Mouse (Mus musculus) cortical plate, adult 2 months (tissue): ENCODE measurements around the gene Tuba4a.

Source experiments
- CTCF ChIP-seq: fragments of 200-500 bp; IDR thresholded peaks from 2 replicates; pipeline ENCODE4 v1.5.1; 2011; ENCODE audit warnings: mild to moderate bottlenecking, control low read depth, low read length; ENCODE audit not compliant: insufficient read depth; ENCODE audit errors: extremely low read depth
- POLR2A ChIP-seq: fragments of 200-500 bp; IDR thresholded peaks from 2 replicates; pipeline ENCODE4 v1.6.1; 2011; ENCODE audit warnings: mild to moderate bottlenecking, low read length, control low read depth; ENCODE audit not compliant: insufficient read depth; ENCODE audit errors: extremely low read depth

DNA sequence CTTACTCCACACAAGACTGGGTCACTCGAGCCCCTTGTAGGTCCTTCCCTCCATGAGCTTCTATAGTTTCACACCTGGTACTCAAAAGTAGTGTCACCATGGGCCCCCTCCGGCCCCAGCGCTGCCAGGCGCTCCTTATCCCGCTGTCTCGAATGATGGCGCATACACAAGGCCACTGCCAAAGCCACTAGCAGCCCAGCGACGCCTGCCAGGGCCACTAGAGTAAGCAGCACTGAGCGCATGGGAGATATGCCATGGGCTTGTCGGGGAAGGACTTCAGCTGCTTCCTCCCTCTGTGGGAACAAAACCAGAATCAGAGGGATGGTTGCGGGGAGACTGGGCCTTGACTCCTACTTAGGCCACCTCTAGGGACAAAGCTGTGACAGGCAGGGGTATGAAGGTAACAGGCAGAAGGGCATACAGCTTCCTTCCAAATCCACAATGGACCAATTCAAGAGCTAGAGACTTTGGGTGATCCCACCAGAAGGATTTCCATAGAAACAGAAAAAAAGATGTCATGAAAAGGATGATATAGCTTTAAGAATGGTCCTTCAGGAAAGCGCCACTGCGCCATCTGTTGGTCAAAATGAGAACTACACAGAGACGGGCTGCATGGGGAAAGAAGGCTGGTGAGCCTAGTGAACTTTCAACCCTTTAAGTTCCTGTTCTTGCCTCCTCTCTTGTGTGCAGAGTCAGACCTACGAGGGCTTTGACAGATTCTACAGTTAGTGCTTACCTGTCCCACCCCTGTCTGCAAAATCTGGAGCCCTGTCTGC, 34.4 kb upstream of the Tuba4a start:
- TF ChIP-seq CTCF (peak; percentile 84), POLR2A (no peak)
